31 mouse cellular contexts compared by ENCODE assay signal in the genomic region with DNA sequence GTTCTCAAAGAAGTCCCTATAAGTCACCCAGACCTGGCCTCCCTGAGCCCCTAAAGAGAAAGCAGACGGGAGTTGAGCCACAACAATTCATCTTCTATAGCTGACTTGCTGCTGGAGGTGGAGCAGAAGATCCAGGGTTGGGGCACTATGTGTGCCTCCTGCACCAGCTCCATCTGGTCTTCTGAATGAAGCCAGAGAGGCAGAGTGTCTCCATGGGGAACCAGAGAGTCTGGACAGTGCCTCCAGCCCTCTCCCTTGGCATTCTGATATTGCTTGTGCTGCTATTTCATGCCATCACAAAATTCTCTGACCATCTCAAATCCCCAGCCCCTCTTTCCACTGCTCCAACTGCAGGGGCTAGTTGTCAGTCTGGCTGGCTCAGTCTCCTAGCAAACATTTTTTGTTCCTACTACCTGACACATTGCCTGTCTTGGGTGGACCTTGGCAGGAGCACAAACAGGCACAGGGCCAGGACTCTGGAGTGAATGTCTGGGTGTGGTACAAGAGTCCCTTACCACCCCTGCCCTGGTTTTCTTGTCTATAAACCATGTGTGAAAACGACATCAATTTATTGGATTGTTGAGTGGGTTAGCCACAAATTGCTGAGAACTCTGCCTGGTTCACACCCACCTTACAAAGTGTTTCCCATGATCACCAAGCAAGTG. TPM values are rescaled to one million over a fixed set of nuclear protein-coding genes. Genes with fewer than 3 reads are reported as not detected.
A peak's percentile ranks its signal among the peaks of the same experiment; 100 is the strongest.
DNase-seq lines count a peak whose midpoint lies in the region; ATAC-seq lines count a peak whose summit lies in the region.
"Had no signal": no experiment of that assay in that cellular context is flagged by ENCODE, and none has a peak within 500 bp of the region (broad histone marks: within the 10 kb centered on the region; RNA-seq: fewer than 3 reads in every experiment).

No protein-coding gene starts in this region.

- intact Hi-C loops in left cerebral cortex, postnatal 4 days (cut with DNase I) = no loop called here
- intact Hi-C loops in left cerebral cortex, postnatal 10 days (cut with DNase I) = loop anchor here (5.0 kb wide), 1 partner anchor 33 kb away; the partner anchor contains the start of gene Adcyap1r1
- intact Hi-C loops in gastrocnemius, postnatal 14 days (cut with DNase I; ENCODE audit: low total_unique reads) = no loop called here

- peak; percentile 45 for DNase-seq in left cerebral cortex, postnatal 4 days
- DNase-seq in left cerebral cortex, postnatal 10 days (ENCODE audit: extremely low spot score in 1 of 2, low spot score in 2 of 2) = no peak
- DNase-seq in cerebellum, adult 11 months = peak; percentile 71
- peak; percentile 87 for DNase-seq in cerebellum, adult 9-10 months
- DNase-seq in large intestine, adult 2 months (ENCODE audit: low read depth, low spot score) = peak; percentile 73
- DNase-seq in gastrocnemius, postnatal 14 days = no peak
- DNase-seq: adrenal gland, adult 2 months; forebrain, postnatal 0 days; kidney, adult 9 months; layer of hippocampus, adult 9-11 months; liver, postnatal 0 days; lung, postnatal 10 days; right cerebral cortex, postnatal 14 days had no signal

- no peak for ATAC-seq in erythroblast, adult 5-6 weeks (replicated peaks; ENCODE audit: low FRiP score, poor library complexity, severe bottlenecking)
- ATAC-seq: forebrain, postnatal 0 days; hindbrain, embryonic 16.5 days; intestine, embryonic 15.5 days; liver, postnatal 0 days had no signal

- WGBS in large intestine, adult 2 months = 19% methylated on average over 2 of the region's 2 CpGs

RNA-seq across cellular contexts. Expression of gene Adcyap1r1, which starts 32.9 kb away (rescaled TPM):
- total RNA-seq in left cerebral cortex, postnatal 4 days (2021) = 100 to 1,000 TPM; 112 to 131 TPM
- total RNA-seq in left cerebral cortex, postnatal 10 days (2021) = 100 to 1,000 TPM; 137 to 142 TPM
- polyA plus RNA-seq in large intestine, adult 2 months (2012; rRNA removed) = 2.2 and 2.7 TPM in 2 replicates
- 1 to 10 TPM; 2.7 to 4.0 TPM for total RNA-seq in gastrocnemius, postnatal 14 days (2021)
- total RNA-seq in erythroblast, adult 5-6 weeks (2015; ENCODE audit: low replicate concordance) = 0.19 TPM in 1 of 2 replicates, not detected in the other
- total RNA-seq in erythroblast, adult 5-6 weeks (2017; ENCODE audit: low replicate concordance) = 0.09 TPM in 1 of 2 replicates, not detected in the other
- total RNA-seq: CH12.LX; hematopoietic stem cell, adult 5-6 weeks had no signal
- polyA plus RNA-seq: G1E; liver, postnatal 0 days had no signal

RNA-seq across cellular contexts. Expression of gene Ghrhr, which starts 42.8 kb away (rescaled TPM):
- not detected for total RNA-seq in left cerebral cortex, postnatal 4 days (2021)
- total RNA-seq in left cerebral cortex, postnatal 10 days (2021) = not detected
- 0.19 and 0.33 TPM in 2 replicates for polyA plus RNA-seq in large intestine, adult 2 months (2012; rRNA removed)
- total RNA-seq in gastrocnemius, postnatal 14 days (2021) = not detected
- 0.63 TPM in 1 of 2 replicates, not detected in the other for total RNA-seq in erythroblast, adult 5-6 weeks (2015; ENCODE audit: low replicate concordance)
- total RNA-seq in erythroblast, adult 5-6 weeks (2017; ENCODE audit: low replicate concordance) = 0.28 TPM in 1 of 2 replicates, not detected in the other
- total RNA-seq: adrenal gland, adult 2 months; adrenal gland, postnatal 4 days; CH12.LX; forebrain, postnatal 0 days; hematopoietic stem cell, adult 5-6 weeks; left cerebral cortex, adult 2 months had no signal
- polyA plus RNA-seq: adrenal gland, adult 2 months; embryonic facial prominence, embryonic 11.5 days; forebrain, embryonic 11.5 days; forebrain, postnatal 0 days; G1E; heart, embryonic 11.5 days; heart, postnatal 0 days; hindbrain, embryonic 16.5 days; limb, embryonic 10.5 days; liver, adult 2 months; midbrain, embryonic 12.5 days; neural tube, embryonic 11.5 days; stomach, postnatal 0 days; urinary bladder, adult 2 months had no signal

Comparison
In these comparisons a context has a peak if more than half of its experiments do, and no peak if none do; other contexts are left out.
1. DNase-seq: peak in left cerebral cortex, postnatal 4 days (single experiment), cerebellum, adult 11 months (single experiment), cerebellum, adult 9-10 months (single experiment) and large intestine, adult 2 months (single experiment); none in left cerebral cortex, postnatal 10 days (0 of 2) and gastrocnemius, postnatal 14 days (single experiment).
2. RNA of gene Adcyap1r1, which starts 32.9 kb away (total RNA-seq): 137 to 142 TPM in left cerebral cortex, postnatal 10 days and 112 to 131 TPM in left cerebral cortex, postnatal 4 days; 2.7 to 4.0 TPM in gastrocnemius, postnatal 14 days and 0.09 to 0.19 TPM in erythroblast, adult 5-6 weeks; every median in the first group is over 10 times any median in the second.